Mouse (Mus musculus) left cerebral cortex, adult 2 months (tissue): ENCODE results near the gene Rnf141. TPM values are rescaled to one million over a fixed set of nuclear protein-coding genes. Genes with fewer than 3 reads are reported as not detected.

Source experiments
- DNase-seq, 2 experiments: peaks; one replicate each; pipeline ENCODE4 v3.0.0; 2021 to 2022; ENCODE audit warnings: low spot score in 2 of 2, mixed read lengths in 1 of 2; ENCODE audit errors: extremely low spot score in 1 of 2
- H3K27ac ChIP-seq: fragments of 200-600 bp; 2 replicates; pipeline ENCODE4 v1.8.1; 2022
- H3K4me3 ChIP-seq: fragments of 200-600 bp; 2 replicates; pipeline ENCODE4 v1.8.1; 2022
- CTCF ChIP-seq: fragments of 200-600 bp; IDR thresholded peaks from 2 replicates; pipeline ENCODE4 v1.8.1; 2022; ENCODE audit warnings: antibody characterized with exemption, mild to moderate bottlenecking, moderate library complexity
- intact Hi-C: fragments of 180-260 bp; cut with DNase I; formaldehyde crosslinking; loops from one replicate; pipeline ENCODE4 v1.15.1; 2025
- total RNA-seq, 2 experiments: library from RNA; stranded (reverse); gene quantifications; 2 replicates each; pipeline ENCODE4 v1.2.3; 2021

Rnf141 gene
- total RNA-seq, 2 experiments from 2014 or later: 72.1 to 72.6 TPM

DNA sequence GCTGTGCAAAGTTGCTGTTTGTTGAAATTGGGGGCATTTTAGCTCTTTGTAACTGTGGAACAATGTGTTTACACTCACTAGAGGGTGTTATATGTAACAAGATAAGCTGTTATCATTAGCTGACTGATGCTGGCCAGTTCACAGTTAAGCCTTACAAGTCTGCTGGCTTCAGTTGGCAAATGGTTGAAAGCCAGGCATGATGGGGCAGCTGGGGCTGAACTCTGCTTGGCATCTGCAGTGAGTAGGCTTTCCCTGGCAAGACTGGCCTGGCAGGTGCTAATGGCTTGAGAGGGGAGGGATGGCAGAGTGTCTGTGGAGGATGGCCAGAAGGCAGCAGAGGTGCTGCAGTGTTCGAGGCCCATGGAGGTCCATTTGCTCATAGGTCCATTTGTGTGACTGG, 70.2 kb downstream of the Rnf141 start:
- no peak for TF ChIP-seq CTCF
- no peak for DNase-seq
- Histone ChIP-seq H3K4me3 (peak overlapping the region; percentile 37), H3K27ac (peak overlapping the region; percentile 83)
- intact Hi-C loops: no loop called here

DNA sequence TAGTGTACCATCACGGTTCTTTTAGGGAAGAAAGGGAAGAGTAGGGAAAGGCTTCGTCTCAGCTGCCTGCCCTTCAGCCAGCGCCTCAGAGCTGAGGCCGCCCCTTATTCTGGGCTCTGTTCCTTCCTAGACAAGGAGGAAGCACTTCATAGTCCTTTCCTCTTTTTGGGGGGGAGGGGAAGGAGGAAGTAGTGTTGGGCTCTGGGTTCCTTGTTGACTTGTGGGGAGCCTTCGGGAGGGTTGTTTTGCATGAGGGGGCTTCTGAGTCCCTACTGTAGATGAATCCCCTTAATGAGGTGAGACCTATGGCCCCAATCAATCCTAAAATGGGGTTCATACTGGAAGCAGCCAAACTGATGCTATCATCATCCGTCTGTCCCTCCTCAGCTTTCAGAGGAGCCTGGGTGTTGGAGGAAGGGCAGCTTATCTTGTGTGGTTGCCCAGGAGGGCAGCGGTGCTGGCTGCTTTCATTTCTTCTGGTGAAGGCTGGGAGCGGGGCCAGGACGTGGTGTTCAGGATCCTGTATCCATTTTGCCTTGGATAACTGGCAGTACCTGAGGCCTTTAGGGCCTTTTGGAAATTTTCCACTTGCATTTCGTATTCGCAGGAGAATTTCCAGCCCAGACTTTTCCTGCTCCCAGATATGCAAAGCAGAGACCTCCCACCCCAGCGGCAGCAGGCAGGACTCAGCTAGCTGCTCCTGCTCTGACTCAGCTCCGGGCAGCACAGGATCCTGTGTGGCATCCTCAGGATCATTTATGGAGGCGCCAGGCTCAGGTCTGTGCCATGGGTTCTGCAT, 70.9 kb downstream of the Rnf141 start:
- intact Hi-C loops: no loop called here
- TF ChIP-seq CTCF: no peak
- peak overlapping the region; percentile 83 for H3K27ac ChIP-seq
- peak overlapping the region; percentile 37 for H3K4me3 ChIP-seq
- DNase-seq: peak; percentile 37 to 43

DNA sequence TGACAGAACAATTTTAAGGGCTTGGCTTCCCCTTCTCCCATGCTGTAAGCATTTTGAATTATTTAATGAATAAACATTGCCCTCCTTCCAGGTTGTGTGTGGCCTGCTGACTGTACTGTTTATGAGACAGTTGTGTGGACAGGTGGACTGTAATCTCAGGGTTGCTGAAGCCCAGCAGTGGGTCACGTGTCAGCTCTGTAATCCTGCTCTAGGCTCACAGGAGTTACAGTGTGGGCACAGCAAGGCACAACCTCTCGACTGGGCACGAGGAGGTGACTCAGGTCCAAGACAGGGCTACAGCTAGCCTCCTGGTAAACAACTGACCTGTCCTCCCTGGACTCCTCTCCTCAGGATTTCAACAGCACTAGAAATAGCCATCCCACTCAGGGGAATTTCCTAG, 71.9 kb downstream of the Rnf141 start:
- no peak overlapping the region for H3K4me3 ChIP-seq
- no peak for DNase-seq
- H3K27ac ChIP-seq: no peak overlapping the region; the same call in 1 of the 2 replicates
- TF ChIP-seq CTCF: no peak
- intact Hi-C loops: no loop called here

DNA sequence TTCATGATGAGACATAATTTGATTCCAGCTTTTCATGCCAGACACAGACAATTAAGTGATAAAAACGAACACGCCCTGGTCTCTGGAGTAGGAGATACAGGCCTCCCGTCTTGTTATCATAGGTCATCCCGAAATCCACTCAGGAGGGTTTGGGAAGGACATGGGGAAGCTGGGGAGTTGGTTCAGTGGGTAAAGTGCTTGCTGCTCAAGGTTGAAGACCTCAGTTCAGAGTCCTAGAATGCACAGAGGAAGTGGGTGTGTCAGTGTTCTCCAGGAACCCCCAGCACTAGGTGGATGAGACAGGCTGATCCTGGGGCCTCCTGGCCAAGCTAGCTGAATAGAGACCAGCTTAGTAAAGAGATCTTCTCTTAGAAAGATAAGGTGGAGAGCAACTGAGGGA, 73.3 kb downstream of the Rnf141 start:
- intact Hi-C loops: no loop called here
- Histone ChIP-seq H3K4me3 (no peak overlapping the region), H3K27ac (no peak overlapping the region)
- no peak for DNase-seq
- no peak for TF ChIP-seq CTCF

DNA sequence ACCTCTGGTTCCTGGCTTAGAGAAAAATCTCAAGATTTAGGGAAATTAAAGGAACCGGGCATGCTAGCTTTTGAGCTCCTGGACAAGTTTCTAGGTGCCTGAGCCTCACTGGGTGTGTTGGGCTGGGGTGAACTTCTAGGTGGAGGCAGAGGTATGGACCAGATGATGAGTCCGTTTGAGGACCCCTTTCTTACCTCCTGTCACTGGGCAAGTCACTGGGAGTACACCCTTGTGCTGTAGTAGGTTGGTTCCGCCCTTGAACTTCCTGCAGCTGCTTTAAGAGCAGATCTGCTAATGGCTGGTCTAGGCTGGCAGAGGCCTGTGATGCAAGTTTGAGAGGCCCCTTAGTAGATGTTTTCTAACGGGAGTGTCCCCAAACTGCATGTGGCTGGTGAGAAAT, 75.2 kb downstream of the Rnf141 start:
- intact Hi-C loops: loop anchor here (5.0 kb wide), 1 partner anchor 37 kb away; no protein-coding TSS in a partner anchor
- peak overlapping the region; percentile 96 for H3K27ac ChIP-seq
- TF ChIP-seq CTCF: no peak
- no peak for DNase-seq
- peak overlapping the region; percentile 64 for H3K4me3 ChIP-seq

DNA sequence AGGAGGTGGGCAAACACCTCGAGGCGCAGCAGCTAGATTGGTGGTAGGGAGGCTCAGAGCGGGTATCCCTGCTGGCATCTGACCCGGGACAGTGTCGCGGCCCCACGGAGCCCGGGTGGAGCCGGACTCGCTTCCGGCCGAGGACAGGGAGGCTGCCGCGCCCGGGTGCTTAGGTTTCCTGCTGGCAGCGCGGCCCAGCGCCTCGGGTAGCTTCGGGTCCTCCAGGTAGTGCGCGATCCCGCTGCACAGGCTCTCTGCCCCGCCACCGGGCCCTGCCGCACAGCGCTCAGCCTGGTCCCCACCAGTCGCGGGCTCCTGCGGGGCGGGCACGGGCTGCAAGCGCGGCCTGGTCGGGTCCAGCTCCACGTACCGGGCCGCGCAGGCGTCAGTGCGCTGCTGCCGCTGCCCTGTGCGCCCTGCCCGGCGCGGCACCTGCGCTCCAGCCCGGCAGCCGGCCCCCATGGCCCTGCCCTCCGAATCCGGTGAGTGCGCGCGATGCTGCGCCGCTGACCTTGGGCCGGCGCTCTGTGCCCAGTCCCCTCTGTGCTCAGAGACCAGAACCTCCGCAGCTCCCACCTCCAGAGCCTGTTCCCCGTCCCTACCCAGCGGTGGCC, 75.7 kb downstream of the Rnf141 start:
- no peak for TF ChIP-seq CTCF
- intact Hi-C loops: loop anchor here (5.0 kb wide), 1 partner anchor 36 kb away; no protein-coding TSS in a partner anchor
- H3K27ac ChIP-seq: peak overlapping the region; percentile 96
- peak; percentile 59 for DNase-seq
- H3K4me3 ChIP-seq: peak overlapping the region; percentile 64

DNA sequence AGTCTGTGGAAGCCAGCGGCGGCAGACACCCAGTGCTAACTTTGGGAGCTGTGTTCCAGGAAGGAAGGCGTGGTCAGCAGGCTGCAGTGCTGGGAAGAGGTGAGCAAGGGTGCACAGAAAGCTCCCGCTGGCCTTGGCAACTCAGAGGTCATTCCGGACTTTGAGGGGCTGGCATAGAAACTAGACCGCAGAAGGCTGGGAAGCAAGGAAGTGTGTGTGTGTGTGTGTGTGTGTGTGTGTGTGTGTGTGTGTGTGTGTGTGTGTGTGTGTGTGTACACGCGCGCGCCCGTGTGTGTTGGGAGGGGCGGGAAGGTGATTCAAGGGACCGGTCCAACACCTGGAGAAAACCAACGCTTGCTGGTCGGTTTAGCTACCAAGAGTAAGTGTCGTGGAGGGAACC, 76.3 kb downstream of the Rnf141 start, which contains the start of gene Ampd3:
Ampd3 (plus strand) TSS at position 206 of the 400 bp plus-strand sequence.
- intact Hi-C loops: loop anchor here (5.0 kb wide), 1 partner anchor 36 kb away; no protein-coding TSS in a partner anchor
- peak within 1 kb of the TSS; percentile 64 for H3K4me3 ChIP-seq
- TF ChIP-seq CTCF: no peak
- DNase-seq: no peak
- peak within 1 kb of the TSS; percentile 96 for H3K27ac ChIP-seq

DNA sequence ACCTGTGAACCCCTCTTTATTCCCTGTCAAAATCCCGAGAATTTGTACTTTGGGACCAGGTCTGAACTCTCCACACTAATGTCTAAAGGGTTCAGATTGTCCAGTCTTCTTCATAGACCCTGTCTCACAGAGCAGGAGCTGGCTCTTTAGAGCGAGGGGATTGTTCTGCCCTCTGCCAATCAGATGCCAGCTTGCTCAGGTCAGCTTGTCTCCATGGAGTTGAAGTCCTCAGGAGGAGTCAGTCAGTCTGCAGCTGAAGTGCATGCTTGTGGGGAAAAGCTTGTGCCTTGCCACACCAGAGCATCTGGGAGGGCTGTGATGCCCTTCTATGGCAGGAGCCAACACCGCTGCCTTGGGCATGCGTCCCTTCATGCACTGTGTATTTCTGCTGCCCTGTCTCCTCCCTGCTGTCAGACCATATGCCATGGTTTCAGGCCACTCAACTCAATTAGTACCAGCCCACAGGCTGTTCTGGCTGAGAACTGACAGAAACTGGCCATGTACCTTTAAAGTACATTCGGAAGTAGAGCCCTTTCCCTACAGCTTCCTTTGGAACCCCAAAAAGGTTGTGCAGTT, 81.6 kb downstream of the Rnf141 start:
- Histone ChIP-seq H3K4me3 (no peak overlapping the region), H3K27ac (no peak overlapping the region)
- DNase-seq: no peak
- TF ChIP-seq CTCF: no peak
- intact Hi-C loops: no loop called here

DNA sequence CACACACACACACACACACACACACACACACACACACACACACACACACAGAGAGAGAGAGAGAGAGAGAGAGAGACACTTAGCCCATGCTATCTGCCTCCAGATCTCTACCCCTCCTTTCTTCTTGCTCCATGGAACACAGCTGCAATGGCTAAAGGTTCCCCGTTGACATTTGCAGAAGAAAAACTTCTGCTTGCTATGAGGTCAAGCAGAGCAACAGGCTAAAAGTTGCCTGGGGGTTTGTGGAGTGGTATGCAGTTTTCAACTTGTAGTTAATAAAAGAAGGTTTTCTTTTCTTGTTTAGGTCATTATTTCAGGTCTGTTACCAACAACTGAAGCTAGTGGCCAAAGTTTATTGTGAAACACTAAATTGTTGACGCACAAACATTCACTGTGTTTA, 87.8 kb downstream of the Rnf141 start:
- DNase-seq: no peak
- Histone ChIP-seq H3K27ac (no peak overlapping the region), H3K4me3 (no peak overlapping the region)
- TF ChIP-seq CTCF: no peak
- intact Hi-C loops: no loop called here

DNA sequence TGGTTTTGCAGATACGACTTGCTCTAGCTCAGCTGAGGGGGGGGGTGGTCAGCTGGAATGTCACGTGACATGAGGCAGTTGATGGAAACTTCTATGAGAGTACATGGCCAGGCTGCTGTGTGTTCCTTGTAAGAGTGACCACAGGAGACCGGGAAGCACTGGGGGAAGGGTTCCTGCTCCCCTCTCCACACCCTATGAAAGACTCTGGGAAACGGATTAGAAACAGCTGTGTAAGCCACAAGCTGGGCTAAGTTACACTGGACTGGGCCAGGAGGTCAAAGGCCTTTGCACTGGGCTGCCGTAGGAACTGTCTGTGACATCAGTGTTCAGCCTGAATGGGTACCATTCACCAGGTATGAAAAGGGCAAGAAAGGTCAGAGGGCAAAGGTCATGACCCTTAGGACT, 90.3 kb downstream of the Rnf141 start:
- DNase-seq: no peak
- no peak for TF ChIP-seq CTCF
- H3K4me3 ChIP-seq: no peak overlapping the region
- H3K27ac ChIP-seq: no peak overlapping the region
- intact Hi-C loops: no loop called here

DNA sequence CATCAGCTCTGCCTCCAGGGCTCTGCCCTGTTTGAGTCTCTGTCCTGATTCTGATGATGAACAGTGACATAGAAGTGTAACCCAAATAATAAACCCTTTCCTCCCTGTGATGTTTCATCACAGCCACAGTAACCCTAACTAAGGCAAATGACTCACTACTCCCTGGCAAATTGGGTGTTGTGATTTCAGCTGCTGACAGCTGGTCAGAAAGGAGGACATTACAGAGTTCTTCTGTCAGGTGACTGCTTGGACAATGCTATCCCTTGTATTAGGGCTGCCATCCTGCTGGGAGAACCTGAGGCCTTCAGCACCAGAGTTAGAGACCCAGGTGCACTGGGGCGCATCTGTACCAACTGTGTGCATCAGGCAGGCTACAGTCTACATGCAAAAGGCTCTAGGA, 90.9 kb downstream of the Rnf141 start:
- H3K27ac ChIP-seq: no peak overlapping the region
- DNase-seq: no peak
- H3K4me3 ChIP-seq: no peak overlapping the region
- no peak for TF ChIP-seq CTCF
- intact Hi-C loops: no loop called here

DNA sequence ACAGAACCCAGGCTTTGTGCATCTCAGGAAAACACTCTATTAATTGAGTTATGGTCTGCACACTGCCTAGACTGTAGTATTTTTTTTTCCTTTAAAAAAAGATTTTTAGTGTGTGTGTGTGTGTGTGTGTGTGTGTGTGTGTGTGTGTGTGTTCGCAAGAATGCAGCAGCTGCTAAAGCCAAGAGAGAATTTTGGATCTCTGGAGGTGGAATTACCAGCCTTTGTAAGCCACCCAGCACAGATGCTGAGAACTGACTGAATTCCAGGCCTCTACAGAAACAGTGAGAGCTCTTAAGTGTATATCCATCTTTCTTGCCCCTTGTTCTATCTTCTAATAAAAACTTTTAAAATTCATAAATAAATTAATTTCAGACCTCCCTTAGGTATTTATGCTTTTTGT, 92.6 kb downstream of the Rnf141 start:
- no peak for TF ChIP-seq CTCF
- DNase-seq: no peak

More for the DNA sequence above, 92.6 kb downstream of the Rnf141 start:
- Histone ChIP-seq H3K27ac (no peak overlapping the region), H3K4me3 (no peak overlapping the region)
- intact Hi-C loops: no loop called here
